Mouse (Mus musculus): Measurements from ENCODE around the gene Mtln. TPM values are rescaled to one million over a fixed set of nuclear protein-coding genes. Genes with fewer than 3 reads are reported as not detected.
A peak's percentile ranks its signal among the peaks of the same experiment; 100 is the strongest.

Mtln gene
- polyA plus RNA-seq, 1 experiment = 60.0 TPM

- DNase-seq = no peak
- 5% methylated on average over 11 of the region's 11 CpGs for WGBS
- TF ChIP-seq CTCF (IDR thresholded peaks at IDR 0.05; ENCODE audit: insufficient read depth, low read length) (no peak), POLR2A (IDR thresholded peaks at IDR 0.05; ENCODE audit: borderline replicate concordance, extremely low read depth, low read depth, low read length) (no peak)
- peak overlapping the region; percentile 66 for H3K4me3 ChIP-seq (replicated peaks; ENCODE audit: extremely low read depth, low read depth, low read length)
- 0 out of 2 replicates have a peak, but pooled peaks cover 2% of the 10 kb centered on the region for H3K4me1 ChIP-seq (ENCODE audit: control insufficient read depth, insufficient read depth, low read length)
Measured at GRCm38 (mm10) chr2:127789138-127789537, 3.1 kb downstream of the Mtln start.

- peak; percentile 86 for DNase-seq
- Histone ChIP-seq H3K4me3 (replicated peaks; ENCODE audit: extremely low read depth, low read depth, low read length) (peak within 1 kb of the TSS; percentile 66), H3K4me1 (ENCODE audit: control insufficient read depth, insufficient read depth, low read length) (0 out of 2 replicates have a peak, but pooled peaks cover 2% of the 10 kb centered on the region)
- under 1% methylated on average over 40 of the region's 40 CpGs for WGBS
- TF ChIP-seq CTCF (IDR thresholded peaks at IDR 0.05; ENCODE audit: insufficient read depth, low read length) (no peak), POLR2A (IDR thresholded peaks at IDR 0.05; ENCODE audit: borderline replicate concordance, extremely low read depth, low read depth, low read length) (peak; percentile 31; the same call in 1 of the 2 replicates)
Measured at GRCm38 (mm10) chr2:127788440-127789116, 3.7 kb downstream of the Mtln start, which contains the start of gene Nphp1. TSS of gene Nphp1 (minus strand) at chr2:127788897.

- 0 out of 2 replicates have a peak, but pooled peaks cover 2% of the 10 kb centered on the region for H3K4me1 ChIP-seq (ENCODE audit: control insufficient read depth, insufficient read depth, low read length)
- WGBS = 85% methylated on average over 5 of the region's 5 CpGs
- no peak for DNase-seq
- no peak overlapping the region for H3K4me3 ChIP-seq (replicated peaks; ENCODE audit: extremely low read depth, low read depth, low read length)
- TF ChIP-seq POLR2A (IDR thresholded peaks at IDR 0.05; ENCODE audit: borderline replicate concordance, extremely low read depth, low read depth, low read length) = no peak
- TF ChIP-seq CTCF (IDR thresholded peaks at IDR 0.05; ENCODE audit: insufficient read depth, low read length) = no peak
Measured at GRCm38 (mm10) chr2:127787226-127787625, 5.1 kb downstream of the Mtln start.

GRCm38 (mm10) chr2:127778451-127778850 lies 13.8 kb downstream of the Mtln start:
- whole genome bisulfite sequencing = 94% methylated on average over 5 of the region's 5 CpGs
- H3K4me1 ChIP-seq (ENCODE audit: control insufficient read depth, insufficient read depth, low read length) = no peaks in the 10 kb centered on the region
- DNase-seq = no peak
- no peak for TF ChIP-seq POLR2A (IDR thresholded peaks at IDR 0.05; ENCODE audit: borderline replicate concordance, extremely low read depth, low read depth, low read length)
- H3K4me3 ChIP-seq (replicated peaks; ENCODE audit: extremely low read depth, low read depth, low read length) = no peak overlapping the region

DNA sequence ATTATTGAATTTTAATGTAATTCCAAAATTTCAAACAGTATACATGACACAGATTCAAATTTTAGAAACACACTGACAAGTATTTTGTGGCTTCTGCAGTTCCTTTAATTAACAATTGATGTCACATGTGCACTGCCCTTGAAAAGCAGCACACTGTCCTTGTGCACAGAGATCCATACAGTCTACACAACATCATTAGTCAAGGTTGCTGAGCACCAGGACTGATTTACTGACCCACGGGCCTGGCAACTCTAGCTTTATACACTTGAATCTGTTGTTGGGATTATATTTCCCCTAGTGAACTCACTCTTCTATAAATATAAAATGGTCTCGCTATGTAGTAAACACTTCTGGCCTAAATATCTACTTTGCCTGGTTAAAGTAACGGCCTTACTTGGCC lies 17.3 kb downstream of the Mtln start:
- no peak for TF ChIP-seq CTCF (IDR thresholded peaks at IDR 0.05; ENCODE audit: insufficient read depth, low read length)
- H3K4me1 ChIP-seq (ENCODE audit: control insufficient read depth, insufficient read depth, low read length) = no peaks in the 10 kb centered on the region
- DNase-seq = no peak
- no peak overlapping the region for H3K4me3 ChIP-seq (replicated peaks; ENCODE audit: extremely low read depth, low read depth, low read length)
- WGBS = 84% methylated on average over 3 of the region's 3 CpGs

- WGBS = 54% methylated on average over 1 of the region's 1 CpGs
- H3K4me1 ChIP-seq (ENCODE audit: control insufficient read depth, insufficient read depth, low read length) = no peaks in the 10 kb centered on the region
- no peak for DNase-seq
Measured at GRCm38 (mm10) chr2:127774578-127774941, 17.7 kb downstream of the Mtln start.

GRCm38 (mm10) chr2:127773938-127774577 lies 18.2 kb downstream of the Mtln start:
- Histone ChIP-seq H3K4me3 (replicated peaks; ENCODE audit: extremely low read depth, low read depth, low read length) (no peak overlapping the region), H3K4me1 (ENCODE audit: control insufficient read depth, insufficient read depth, low read length) (no peaks in the 10 kb centered on the region)
- WGBS = 62% methylated on average over 15 of the region's 15 CpGs
- no peak for DNase-seq
- no peak for TF ChIP-seq POLR2A (IDR thresholded peaks at IDR 0.05; ENCODE audit: borderline replicate concordance, extremely low read depth, low read depth, low read length)
- TF ChIP-seq CTCF (IDR thresholded peaks at IDR 0.05; ENCODE audit: insufficient read depth, low read length) = no peak

More at GRCm38 (mm10) chr2:127774578-127774941, 17.7 kb downstream of the Mtln start:
- TF ChIP-seq CTCF (IDR thresholded peaks at IDR 0.05; ENCODE audit: insufficient read depth, low read length) = no peak
- TF ChIP-seq POLR2A (IDR thresholded peaks at IDR 0.05; ENCODE audit: borderline replicate concordance, extremely low read depth, low read depth, low read length) = no peak
- no peak overlapping the region for H3K4me3 ChIP-seq (replicated peaks; ENCODE audit: extremely low read depth, low read depth, low read length)

DNA sequence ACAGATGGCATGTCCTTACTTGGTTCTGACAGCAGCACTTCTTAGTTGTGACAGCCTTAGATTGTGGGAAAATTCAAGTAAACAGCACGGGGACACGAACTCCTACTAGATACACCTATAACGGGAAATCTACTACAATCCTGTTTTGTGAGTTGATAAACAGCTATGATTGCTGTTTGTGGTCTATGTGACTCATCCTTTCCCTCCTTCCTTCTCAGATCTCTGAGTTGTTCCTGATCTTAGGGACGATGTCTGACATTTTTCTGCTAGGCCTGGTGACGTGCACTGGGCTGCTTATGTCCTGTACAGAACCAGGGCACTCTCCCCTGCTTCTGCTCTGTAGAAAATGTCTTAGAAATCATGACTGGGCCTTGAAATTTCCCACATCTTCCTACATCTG lies 30.7 kb downstream of the Mtln start:
- DNase-seq = no peak
- no peak for TF ChIP-seq CTCF (IDR thresholded peaks at IDR 0.05; ENCODE audit: insufficient read depth, low read length)
- 87% methylated on average over 5 of the region's 5 CpGs for WGBS
- Histone ChIP-seq H3K4me3 (replicated peaks; ENCODE audit: extremely low read depth, low read depth, low read length) (no peak overlapping the region), H3K4me1 (ENCODE audit: control insufficient read depth, insufficient read depth, low read length) (no peaks in the 10 kb centered on the region)

- WGBS = 68% methylated on average over 10 of the region's 10 CpGs
- TF ChIP-seq POLR2A (IDR thresholded peaks at IDR 0.05; ENCODE audit: borderline replicate concordance, extremely low read depth, low read depth, low read length) (no peak), CTCF (IDR thresholded peaks at IDR 0.05; ENCODE audit: insufficient read depth, low read length) (no peak)
- H3K4me1 ChIP-seq (ENCODE audit: control insufficient read depth, insufficient read depth, low read length) = no peaks in the 10 kb centered on the region
- H3K4me3 ChIP-seq (replicated peaks; ENCODE audit: extremely low read depth, low read depth, low read length) = no peak overlapping the region
- no peak for DNase-seq
Measured at GRCm38 (mm10) chr2:127760429-127761000, 31.8 kb downstream of the Mtln start.

DNA sequence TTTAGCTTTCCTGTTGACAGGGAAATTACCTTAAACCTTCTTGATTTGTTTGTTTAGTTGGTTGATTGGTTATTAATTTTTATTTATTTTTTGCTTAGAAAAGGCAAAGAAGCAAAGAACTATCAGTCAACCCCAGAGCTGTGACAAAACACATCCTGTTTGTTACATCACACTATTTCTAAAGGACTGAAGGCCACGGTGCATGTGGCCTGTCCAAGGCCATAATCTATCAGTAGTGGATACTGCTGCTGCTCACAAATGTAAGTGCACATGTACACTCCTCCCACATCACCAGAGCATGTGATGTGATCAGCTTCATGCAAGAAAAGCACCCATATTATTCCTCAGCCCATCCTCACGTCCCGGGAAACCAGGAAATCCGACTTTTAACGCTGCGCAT lies 32.3 kb downstream of the Mtln start:
- 79% methylated on average over 6 of the region's 6 CpGs for WGBS
- H3K4me1 ChIP-seq (ENCODE audit: control insufficient read depth, insufficient read depth, low read length) = no peaks in the 10 kb centered on the region

More for the DNA sequence above, 32.3 kb downstream of the Mtln start:
- no peak for DNase-seq
- no peak for TF ChIP-seq POLR2A (IDR thresholded peaks at IDR 0.05; ENCODE audit: borderline replicate concordance, extremely low read depth, low read depth, low read length)
- no peak overlapping the region for H3K4me3 ChIP-seq (replicated peaks; ENCODE audit: extremely low read depth, low read depth, low read length)

Measured in lung, adult 2 months (tissue).